Mouse (Mus musculus): Measurements from ENCODE around the gene Cactin. TPM values are rescaled to one million over a fixed set of nuclear protein-coding genes. Genes with fewer than 3 reads are reported as not detected.

Cactin gene
- polyA plus RNA-seq, 1 experiment: 48.1 TPM

DNA sequence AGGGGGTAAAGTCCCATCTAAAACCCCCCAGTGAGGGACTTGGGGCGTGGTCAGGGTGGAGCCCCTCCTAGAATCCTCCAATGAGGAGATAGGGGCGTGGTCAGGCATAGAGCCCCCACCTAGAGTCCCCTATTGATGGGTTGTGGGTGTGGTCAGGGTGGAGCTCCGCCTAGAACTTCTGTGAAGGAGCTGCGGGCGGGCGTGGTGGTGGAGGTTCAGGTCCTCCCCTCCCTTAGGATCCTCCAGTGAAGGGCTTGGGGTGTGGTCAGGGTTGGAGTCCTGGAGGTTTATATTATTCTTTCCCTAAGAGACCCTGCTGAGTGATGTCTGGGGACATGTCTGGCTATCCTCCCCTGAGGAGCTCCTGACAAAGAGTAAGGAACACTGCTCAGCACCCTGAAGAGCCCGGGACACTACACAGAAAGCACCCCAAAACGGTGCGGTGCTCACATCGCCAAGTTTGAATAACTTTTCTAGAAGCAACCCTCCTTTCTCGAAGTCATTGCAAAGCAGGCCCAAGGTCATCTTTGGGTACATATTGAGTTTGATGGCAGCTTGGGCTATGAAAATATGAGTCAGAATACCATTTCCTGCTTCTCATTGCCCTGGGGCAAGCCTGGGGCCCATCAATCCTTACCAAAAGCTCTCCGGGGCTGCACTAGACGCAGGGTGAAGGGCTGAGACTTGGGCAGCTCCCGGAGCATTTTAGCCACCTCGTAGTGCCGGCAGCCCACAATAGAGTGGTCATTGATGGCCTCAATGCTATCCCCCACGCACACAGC, 19.8 kb downstream of the Cactin start:
- Histone ChIP-seq H3K27me3 (ENCODE audit: control insufficient read depth, insufficient read depth, insufficient read length) (peaks cover 11% of the 10 kb centered on the region), H3K79me2 (ENCODE audit: control insufficient read depth, insufficient read depth) (no peaks in the 10 kb centered on the region), H3ac (ENCODE audit: control insufficient read depth, insufficient read length, low read depth) (no peak overlapping the region), H3K79me3 (ENCODE audit: low read depth) (no peaks in the 10 kb centered on the region), H3K4me3 (ENCODE audit: insufficient read depth, poor library complexity, severe bottlenecking) (no peak overlapping the region), H3K36me3 (ENCODE audit: control insufficient read depth, insufficient read depth) (peaks cover 1% of the 10 kb centered on the region)
- TF ChIP-seq FOSL1 (IDR thresholded peaks at IDR 0.05; ENCODE audit: insufficient read depth, low read length, poor library complexity, severe bottlenecking) (no peak), CEBPB (IDR thresholded peaks at IDR 0.05; ENCODE audit: low read depth) (no peak), CTCF (IDR thresholded peaks at IDR 0.05; ENCODE audit: control insufficient read depth, insufficient read depth, insufficient read length) (no peak), MAX (IDR thresholded peaks at IDR 0.05) (no peak), MYOG (IDR thresholded peaks at IDR 0.05; ENCODE audit: control insufficient read depth, extremely low read depth, insufficient read length) (no peak), MYOD1 (IDR thresholded peaks at IDR 0.05; ENCODE audit: control insufficient read depth, insufficient read length, low read depth) (no peak), USF1 (IDR thresholded peaks at IDR 0.05; ENCODE audit: low read depth) (no peak)

DNA sequence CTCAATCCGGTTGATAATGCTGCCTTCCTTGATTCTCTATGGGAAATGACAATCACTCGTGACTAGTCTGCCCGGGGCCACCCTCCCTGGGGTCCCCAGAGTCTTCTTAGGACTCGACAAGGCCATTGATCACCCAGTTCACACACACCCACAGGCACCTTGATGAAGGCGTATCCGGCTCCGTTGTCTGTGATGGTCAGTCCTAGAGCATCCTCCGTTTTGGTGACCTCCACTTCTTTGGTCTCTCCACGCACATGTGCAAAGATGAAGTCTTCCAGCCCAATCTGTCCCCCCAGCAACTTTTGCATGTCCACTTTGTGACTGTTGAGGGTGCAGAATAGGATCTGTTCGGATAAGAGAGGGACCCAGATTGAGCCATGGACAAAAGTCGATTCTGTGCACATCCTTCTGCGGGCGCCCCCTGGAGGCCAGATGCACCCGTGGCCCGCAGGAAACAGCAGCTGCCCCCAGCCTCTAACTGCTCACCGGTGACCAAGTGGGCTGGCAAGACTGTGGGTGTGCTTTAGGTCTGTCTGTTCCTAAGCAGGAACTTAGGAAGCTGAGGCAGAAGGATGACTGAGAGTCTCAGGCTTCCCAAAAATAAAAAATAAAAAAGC, 20.5 kb downstream of the Cactin start:
- H3K27me3 ChIP-seq (ENCODE audit: control insufficient read depth, insufficient read depth, insufficient read length): peaks cover 11% of the 10 kb centered on the region
- no peaks in the 10 kb centered on the region for H3K79me3 ChIP-seq (ENCODE audit: low read depth)
- no peak for TF ChIP-seq USF1 (IDR thresholded peaks at IDR 0.05; ENCODE audit: low read depth)
- peak; percentile 89 for TF ChIP-seq CTCF (IDR thresholded peaks at IDR 0.05; ENCODE audit: control insufficient read depth, insufficient read depth, insufficient read length)
- H3K79me2 ChIP-seq (ENCODE audit: control insufficient read depth, insufficient read depth): no peaks in the 10 kb centered on the region
- no peak overlapping the region for H3K4me3 ChIP-seq (ENCODE audit: insufficient read depth, poor library complexity, severe bottlenecking)
- H3K36me3 ChIP-seq (ENCODE audit: control insufficient read depth, insufficient read depth): peaks cover 5% of the 10 kb centered on the region
- H3ac ChIP-seq (ENCODE audit: control insufficient read depth, insufficient read length, low read depth): no peak overlapping the region

DNA sequence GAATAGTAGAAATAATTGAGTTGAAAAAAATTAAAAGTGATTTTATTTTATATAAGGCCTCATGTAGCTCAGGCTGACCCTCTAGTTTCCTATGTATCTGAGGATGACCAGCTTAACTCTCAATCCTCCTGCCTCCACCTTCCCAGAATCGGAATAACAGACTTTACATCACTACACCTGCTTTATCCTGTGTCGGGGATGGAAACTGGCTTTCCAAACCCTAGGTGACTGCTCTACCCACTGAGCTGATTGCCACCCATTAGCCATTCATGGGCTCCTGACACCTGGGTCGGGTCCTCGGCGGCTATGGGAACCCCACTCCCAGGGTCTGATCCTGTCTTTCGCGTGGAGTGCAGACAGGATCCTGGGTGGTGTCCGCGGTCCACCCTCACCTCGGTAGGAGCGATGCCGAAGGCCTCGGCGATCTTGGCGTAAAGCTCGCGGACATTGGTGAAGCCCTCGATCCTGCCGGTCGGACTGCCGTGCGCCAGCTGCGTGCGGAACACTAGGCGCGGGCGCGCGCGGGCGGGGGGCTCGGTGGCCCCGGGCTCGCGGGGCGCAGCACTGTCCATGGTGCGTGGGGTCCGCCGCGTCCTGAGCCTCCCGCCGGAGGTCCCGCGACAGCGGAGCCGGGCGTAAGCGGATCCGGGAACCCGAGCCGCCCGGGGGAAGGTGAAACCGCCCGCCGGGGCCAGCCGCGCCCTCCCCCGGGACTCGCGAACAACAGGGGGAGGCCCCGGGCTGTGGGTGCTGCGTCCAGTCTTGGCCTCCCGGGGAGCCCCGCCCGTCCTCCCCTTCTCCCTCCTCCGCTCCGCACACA, 22.0 kb downstream of the Cactin start, which contains the start of gene Gipc3:
TSS of gene Gipc3 (minus strand) at position 581 of the 820 bp plus-strand sequence.
- TF ChIP-seq MAX (IDR thresholded peaks at IDR 0.05) (no peak), MYOG (IDR thresholded peaks at IDR 0.05; ENCODE audit: control insufficient read depth, extremely low read depth, insufficient read length) (no peak), FOSL1 (IDR thresholded peaks at IDR 0.05; ENCODE audit: insufficient read depth, low read length, poor library complexity, severe bottlenecking) (no peak)
- H3K79me3 ChIP-seq (ENCODE audit: low read depth): no peaks in the 10 kb centered on the region
- H3K36me3 ChIP-seq (ENCODE audit: control insufficient read depth, insufficient read depth): peaks cover 12% of the 10 kb centered on the region
- H3K4me3 ChIP-seq (ENCODE audit: insufficient read depth, poor library complexity, severe bottlenecking): no peak within 1 kb of the TSS
- peaks cover 11% of the 10 kb centered on the region for H3K27me3 ChIP-seq (ENCODE audit: control insufficient read depth, insufficient read depth, insufficient read length)
- H3ac ChIP-seq (ENCODE audit: control insufficient read depth, insufficient read length, low read depth): peak within 1 kb of the TSS; percentile 53
- no peaks in the 10 kb centered on the region for H3K79me2 ChIP-seq (ENCODE audit: control insufficient read depth, insufficient read depth)

DNA sequence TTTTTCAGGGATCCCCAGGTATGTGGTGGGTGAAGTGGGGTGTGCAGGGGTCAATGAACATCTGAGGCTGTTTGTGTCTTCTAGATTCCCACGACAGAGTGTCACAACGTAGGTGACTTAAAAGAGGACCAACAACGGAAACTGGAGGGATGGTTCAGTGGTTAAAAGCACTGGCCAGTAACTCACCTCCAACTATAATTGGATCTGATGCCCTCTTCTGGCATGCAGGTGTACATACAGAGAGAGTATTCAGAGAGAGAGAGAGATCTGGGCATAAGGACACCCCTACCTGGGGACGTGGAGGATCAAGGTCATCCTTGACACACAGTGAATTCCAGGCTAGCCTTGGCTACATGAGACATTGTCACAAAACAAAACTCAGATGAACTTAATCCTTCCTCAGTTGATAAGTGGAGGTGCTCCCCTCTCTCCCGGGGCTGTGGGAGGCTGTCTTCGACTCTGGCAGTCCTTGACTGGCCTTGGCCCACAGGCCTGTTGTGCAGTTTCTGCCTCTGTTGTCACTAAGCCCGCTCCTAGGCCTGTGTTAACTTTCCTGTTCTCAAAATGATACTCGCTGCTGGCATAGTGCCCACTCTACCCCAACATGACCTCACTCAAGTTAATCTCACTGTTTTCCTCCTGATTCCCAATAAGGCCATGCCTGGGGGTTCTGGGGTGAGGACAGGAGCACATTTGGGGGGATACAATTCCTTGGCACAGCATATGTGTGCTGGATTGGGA, 23.7 kb downstream of the Cactin start:
- Histone ChIP-seq H3K79me3 (ENCODE audit: low read depth) (peaks cover under 1% of the 10 kb centered on the region), H3K4me3 (ENCODE audit: insufficient read depth, poor library complexity, severe bottlenecking) (no peak overlapping the region), H3K36me3 (ENCODE audit: control insufficient read depth, insufficient read depth) (peaks cover 21% of the 10 kb centered on the region), H3K27me3 (ENCODE audit: control insufficient read depth, insufficient read depth, insufficient read length) (peaks cover 11% of the 10 kb centered on the region), H3ac (ENCODE audit: control insufficient read depth, insufficient read length, low read depth) (no peak overlapping the region), H3K79me2 (ENCODE audit: control insufficient read depth, insufficient read depth) (peaks cover 9% of the 10 kb centered on the region)
- no peak for TF ChIP-seq CEBPB (IDR thresholded peaks at IDR 0.05; ENCODE audit: low read depth)
- no peak for TF ChIP-seq MYOG (IDR thresholded peaks at IDR 0.05; ENCODE audit: control insufficient read depth, extremely low read depth, insufficient read length)
- no peak for TF ChIP-seq CTCF (IDR thresholded peaks at IDR 0.05; ENCODE audit: control insufficient read depth, insufficient read depth, insufficient read length)
- no peak for TF ChIP-seq FOSL1 (IDR thresholded peaks at IDR 0.05; ENCODE audit: insufficient read depth, low read length, poor library complexity, severe bottlenecking)
- no peak for TF ChIP-seq MYOD1 (IDR thresholded peaks at IDR 0.05; ENCODE audit: control insufficient read depth, insufficient read length, low read depth)
- no peak for TF ChIP-seq MAX (IDR thresholded peaks at IDR 0.05)
- no peak for TF ChIP-seq USF1 (IDR thresholded peaks at IDR 0.05; ENCODE audit: low read depth)

DNA sequence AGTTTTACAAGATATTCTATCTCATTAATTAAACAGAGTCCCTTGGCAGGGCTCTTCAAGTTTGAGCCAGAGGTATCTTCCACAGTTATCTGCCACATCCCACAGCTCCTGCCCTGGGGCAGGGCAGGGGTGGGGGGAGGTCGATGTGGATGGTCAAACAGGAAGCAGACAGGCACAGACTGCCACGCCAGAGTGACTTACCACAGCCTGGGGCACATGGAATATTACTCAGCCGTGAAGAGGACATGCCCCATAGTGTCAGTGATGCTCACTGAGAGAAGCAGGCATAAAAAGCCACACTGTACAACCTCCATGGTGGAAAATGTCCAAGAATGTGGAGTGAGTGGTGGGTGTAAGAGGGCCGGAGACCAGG, 24.2 kb downstream of the Cactin start:
- H3ac ChIP-seq (ENCODE audit: control insufficient read depth, insufficient read length, low read depth): no peak overlapping the region
- H3K79me2 ChIP-seq (ENCODE audit: control insufficient read depth, insufficient read depth): peaks cover 14% of the 10 kb centered on the region
- TF ChIP-seq MYOG (IDR thresholded peaks at IDR 0.05; ENCODE audit: control insufficient read depth, extremely low read depth, insufficient read length) (no peak), CTCF (IDR thresholded peaks at IDR 0.05; ENCODE audit: control insufficient read depth, insufficient read depth, insufficient read length) (no peak), CEBPB (IDR thresholded peaks at IDR 0.05; ENCODE audit: low read depth) (no peak), USF1 (IDR thresholded peaks at IDR 0.05; ENCODE audit: low read depth) (no peak)
- H3K79me3 ChIP-seq (ENCODE audit: low read depth): peaks cover 5% of the 10 kb centered on the region
- H3K4me3 ChIP-seq (ENCODE audit: insufficient read depth, poor library complexity, severe bottlenecking): no peak overlapping the region
- H3K36me3 ChIP-seq (ENCODE audit: control insufficient read depth, insufficient read depth): peaks cover 21% of the 10 kb centered on the region
- peaks cover 11% of the 10 kb centered on the region for H3K27me3 ChIP-seq (ENCODE audit: control insufficient read depth, insufficient read depth, insufficient read length)
